Mouse (Mus musculus): ENCODE results near the gene Sprr2a2.
"Not testable (repeated sequence)": the region's sequence is repeated elsewhere in the genome, so short reads cannot be mapped to it uniquely, and the experiment has no call there.

DNA sequence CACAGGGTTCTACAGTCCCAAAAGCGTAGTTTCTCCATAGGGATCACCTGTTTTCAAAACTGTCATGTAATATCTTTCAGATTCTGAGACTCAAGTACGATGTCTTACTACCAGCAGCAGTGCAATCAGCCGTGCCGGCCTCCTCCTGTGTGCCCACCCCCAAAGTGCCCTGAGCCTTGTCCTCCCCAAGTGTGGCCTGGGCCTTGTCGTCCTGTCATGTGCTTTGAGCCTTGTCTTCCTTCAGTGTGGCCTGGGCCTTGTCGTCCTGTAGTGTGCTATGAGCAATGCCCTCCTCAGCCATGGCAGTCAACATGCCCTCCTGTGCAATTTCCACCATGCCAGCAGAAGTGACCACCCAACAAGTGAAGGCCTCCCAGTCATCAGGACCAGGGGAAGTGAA lies 72.8 kb downstream of the Sprr2a2 start:
- TF ChIP-seq POLR2A (IDR thresholded peaks at IDR 0.05; ENCODE audit: borderline replicate concordance, insufficient read depth, low read length); CTCF (IDR thresholded peaks at IDR 0.05; ENCODE audit: borderline replicate concordance, insufficient read depth, low read depth, low read length): not testable (repeated sequence)

Measured in cerebellum, adult 2 months (tissue).